Mouse (Mus musculus) testis, postnatal 10 days (tissue): Measurements from ENCODE around the gene Rad9a.

Experiments used
- DNase-seq: peaks from one replicate; pipeline ENCODE4 v3.0.0; 2021; ENCODE audit warnings: low spot score

Gene Rad9a

DNA sequence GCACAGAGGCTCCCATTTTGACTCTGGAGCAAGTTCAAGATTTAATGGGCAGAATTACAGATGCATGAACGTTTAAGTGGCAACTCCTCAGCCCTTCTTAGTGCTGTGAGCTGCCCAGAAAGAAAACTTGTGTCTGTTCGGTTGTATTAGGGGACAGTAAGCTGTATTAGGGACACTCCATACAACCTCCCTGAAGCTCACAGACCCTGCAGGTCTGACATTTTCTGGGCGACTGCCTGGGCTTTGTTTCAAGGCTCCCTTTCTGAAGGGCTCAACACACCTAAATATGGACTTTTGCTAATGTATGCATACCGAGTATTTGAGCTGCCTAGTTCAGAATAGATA lies 37.9 kb downstream of the Rad9a start:
- no peak for DNase-seq

DNA sequence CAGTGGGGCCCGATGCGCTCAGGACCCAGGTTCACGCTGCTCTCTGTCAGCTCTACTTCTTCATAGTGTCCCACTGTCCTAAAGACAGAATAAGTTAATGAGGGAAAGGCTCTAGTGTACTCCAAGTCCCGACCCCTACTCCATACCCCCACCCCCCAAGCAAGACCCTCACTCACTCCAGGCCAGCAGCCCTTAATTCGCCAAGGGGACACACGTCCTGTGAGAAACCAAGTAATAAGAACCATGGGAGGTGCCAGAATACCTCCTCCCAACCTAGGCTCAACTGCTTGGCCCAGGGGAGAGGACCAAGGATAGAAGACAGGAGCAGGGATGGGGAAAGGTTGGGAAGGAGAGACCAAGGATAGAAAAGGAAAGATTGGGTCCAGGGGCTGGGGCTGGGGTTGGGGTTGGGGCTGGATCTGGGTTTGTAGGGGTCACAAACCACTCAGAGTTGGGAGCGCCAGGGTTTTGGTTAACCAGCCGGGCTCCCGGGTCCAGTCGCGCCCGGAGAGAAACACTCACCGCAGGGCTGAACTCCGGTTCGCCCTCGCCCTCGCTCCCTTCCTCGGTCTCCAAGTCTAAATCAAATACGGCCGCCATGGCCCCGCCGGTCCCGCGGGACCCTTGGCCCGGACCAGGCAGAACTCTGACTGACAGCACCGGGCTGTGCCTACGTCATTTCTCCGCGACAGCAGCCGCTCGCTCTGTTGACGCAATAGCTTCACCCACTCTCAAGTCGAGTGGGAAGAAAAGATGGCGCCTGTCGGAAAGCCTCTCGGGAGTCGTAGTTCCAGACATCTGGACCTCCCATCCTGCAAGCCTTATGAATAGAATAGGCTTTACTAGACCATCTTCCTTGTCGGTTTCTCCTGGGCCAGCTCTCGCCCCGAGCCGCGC lies 38.6 kb downstream of the Rad9a start, which contains the start of gene Rps6kb2:
Rps6kb2 (minus strand) TSS at position 709 of the 897 bp plus-strand sequence.
- DNase-seq: peak; percentile 96

GRCm38 (mm10) chr19:4159049-4159448 lies 42.4 kb downstream of the Rad9a start:
- no peak for DNase-seq

DNA sequence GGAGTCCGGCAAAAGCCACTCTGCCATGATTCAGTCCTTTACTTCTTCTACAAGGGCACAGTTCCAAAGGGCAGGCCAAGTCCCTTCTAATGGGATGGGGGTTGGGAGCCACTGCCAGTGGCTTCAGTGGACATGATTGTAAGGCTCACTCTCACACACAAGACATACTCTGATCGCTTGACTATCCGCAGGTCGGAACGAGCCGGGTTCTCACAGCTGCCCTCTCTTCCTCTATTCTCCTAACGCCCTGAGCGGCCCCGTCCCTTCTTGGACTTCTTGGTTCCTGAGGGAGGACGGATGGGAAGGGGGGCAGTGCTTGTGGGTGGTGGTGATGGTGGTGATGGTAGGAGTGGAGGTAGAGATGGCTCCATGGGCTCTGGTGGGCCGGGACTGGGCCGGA lies 44.7 kb downstream of the Rad9a start:
- no peak for DNase-seq

GRCm38 (mm10) chr19:4156073-4156579 lies 45.3 kb downstream of the Rad9a start:
- DNase-seq: no peak

- no peak for DNase-seq
These were observed 46.0 kb downstream of the Rad9a start for GRCm38 (mm10) chr19:4155223-4156072.

GRCm38 (mm10) chr19:4154437-4155222 lies 46.8 kb downstream of the Rad9a start:
- no peak for DNase-seq

DNA sequence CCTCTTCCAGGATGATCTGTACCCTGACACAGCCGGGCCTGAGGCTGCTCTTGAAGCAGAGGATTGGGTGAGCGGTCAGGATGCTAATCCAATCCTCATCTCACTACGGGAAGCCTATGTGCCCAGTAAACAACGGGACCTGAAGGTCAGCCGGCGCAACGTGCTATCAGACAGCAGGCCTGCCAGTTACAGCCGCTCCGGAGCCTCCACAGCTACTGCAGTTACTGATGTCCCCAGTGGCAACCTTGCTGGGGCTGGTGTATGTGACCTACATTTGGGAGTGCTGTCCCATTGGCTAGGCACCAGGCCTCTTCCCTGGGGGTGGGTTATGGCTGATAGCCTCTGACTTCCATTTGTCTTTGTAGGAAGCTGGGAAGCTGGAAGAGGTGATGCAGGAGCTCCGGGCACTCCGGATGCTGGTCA lies 48.2 kb downstream of the Rad9a start, which contains the start of gene Ptprcap:
Ptprcap (plus strand) TSS at position 373 of the 423 bp plus-strand sequence.
- no peak for DNase-seq

DNA sequence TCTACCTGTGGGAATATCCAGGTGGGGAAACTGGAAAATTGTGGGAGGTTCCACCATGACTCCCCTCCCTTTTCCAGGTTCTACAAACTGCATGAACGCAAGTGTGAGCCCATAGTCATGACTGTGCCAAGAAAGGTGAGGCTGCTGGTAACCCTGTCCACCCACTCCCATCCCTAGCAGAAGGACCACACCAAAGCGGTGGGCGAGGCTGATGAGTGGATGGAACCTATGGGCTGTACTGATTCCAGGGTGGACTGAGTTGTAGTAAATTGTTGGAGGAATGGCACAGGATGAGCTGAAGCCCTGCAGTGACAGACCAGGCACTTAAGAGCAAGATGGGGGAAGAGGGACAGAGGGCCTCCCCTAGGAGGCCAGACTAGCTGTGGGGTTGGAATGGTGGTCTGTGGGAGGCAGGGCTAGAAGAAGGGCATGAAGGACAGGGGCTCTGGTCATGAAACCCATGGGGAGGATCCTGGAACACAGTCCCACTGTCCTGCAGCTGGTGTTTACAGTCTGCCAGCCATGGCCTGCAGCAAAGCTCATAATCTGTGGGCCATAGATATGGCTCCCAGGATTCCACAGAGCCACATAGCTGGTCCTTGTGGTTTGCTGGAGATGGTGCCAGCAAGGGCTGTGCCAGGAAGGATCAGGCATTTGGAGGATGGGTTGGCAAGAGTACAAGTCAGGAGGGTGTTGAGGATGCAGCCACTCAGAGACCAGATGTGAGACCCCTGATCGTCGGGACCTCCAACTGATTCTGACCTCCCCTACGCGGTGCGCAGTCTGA lies 48.8 kb downstream of the Rad9a start:
- DNase-seq: no peak

- no peak for DNase-seq
These were observed 49.6 kb downstream of the Rad9a start for GRCm38 (mm10) chr19:4151898-4152297.

- no peak for DNase-seq
These were observed 50.0 kb downstream of the Rad9a start for GRCm38 (mm10) chr19:4151488-4151860.

- peak; percentile 72 for DNase-seq
These were observed 50.6 kb downstream of the Rad9a start for GRCm38 (mm10) chr19:4150567-4151487.

DNA sequence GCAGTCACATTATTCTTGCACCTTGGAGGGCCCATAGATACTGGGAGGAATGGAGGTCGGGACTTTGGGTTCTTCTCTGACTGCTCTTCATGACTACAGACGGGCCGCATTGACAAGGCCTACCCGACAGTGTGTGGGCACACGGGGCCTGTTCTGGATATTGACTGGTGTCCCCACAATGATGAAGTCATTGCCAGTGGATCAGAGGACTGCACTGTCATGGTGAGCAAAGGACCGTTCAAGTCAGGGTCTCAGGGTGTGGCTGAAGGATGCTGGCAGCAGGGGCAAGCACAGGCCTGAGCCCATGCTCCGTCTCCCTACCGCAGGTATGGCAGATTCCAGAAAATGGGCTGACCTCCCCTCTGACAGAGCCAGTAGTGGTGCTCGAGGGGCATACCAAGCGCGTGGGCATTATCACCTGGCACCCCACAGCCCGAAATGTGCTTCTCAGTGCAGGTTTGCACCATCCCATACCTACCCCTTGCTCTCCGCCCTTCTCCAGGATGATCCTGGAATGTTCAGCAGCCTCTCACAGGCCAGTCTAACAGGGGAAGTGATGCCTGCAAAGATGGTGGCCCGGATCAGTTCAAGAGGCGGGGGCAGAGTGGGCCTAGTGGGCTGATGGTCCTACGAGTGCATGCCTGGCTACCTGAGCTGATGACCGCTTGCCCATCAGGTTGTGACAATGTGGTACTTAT lies 51.5 kb downstream of the Rad9a start:
- no peak for DNase-seq

- DNase-seq: no peak
These were observed 52.2 kb downstream of the Rad9a start for GRCm38 (mm10) chr19:4149283-4149682.

DNA sequence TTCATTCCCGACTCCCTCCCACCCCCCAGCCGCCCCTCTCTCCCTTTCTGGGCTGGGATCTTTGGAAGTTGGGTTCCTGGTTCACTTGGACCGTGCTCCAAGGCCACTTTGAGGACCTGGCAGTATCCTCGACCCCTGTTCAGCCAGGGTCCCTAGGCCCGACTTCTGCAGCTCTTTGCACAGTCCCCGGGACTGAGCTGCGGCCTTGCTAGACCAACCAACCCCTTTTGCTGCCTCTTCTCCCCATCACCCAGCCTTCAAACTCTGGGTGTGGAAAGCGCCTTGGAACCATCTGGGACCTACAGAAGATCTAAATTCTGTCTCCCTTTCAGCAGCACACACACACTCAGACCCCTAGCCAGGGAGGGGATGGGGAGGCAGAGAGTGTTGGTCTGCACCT lies 52.6 kb downstream of the Rad9a start:
- no peak for DNase-seq

- DNase-seq: peak; percentile 99
These were observed 53.0 kb downstream of the Rad9a start, which contains the start of gene Coro1b for GRCm38 (mm10) chr19:4148491-4148806. Coro1b (plus strand) TSS chr19:4148619.

DNA sequence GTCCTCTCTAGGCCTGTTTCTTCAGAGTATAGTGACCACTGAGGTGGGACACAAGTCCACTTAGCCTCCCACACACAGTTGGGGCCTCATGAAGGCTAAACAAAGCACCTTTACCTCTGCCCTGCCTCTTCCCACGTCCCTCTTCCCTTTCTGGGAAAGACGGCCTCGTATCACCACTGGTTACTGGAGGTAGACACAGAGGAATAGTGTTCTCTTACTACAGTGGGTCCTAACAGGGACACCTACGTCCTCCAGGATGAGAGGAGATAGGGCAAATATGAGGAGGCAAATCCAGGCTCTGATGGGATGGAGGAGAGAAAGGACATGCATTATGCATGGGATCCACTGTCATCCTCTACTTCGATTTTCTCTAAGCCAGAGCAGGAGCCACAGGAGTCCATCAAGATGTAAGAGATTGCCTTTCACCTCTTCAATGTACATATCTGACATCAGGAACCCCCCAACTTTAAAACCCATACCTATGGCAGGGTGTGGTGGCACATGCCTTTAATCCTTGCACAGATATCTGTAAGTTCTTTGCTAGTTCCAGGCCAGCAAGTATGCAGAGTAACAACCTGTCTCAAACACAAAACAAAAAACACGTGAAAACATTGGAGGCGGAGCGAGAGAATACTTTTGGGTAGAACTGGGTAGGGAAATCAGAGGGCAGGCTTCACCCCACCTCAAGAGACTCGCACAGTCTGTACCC lies 53.5 kb downstream of the Rad9a start:
- no peak for DNase-seq

GRCm38 (mm10) chr19:4147022-4147405 lies 54.4 kb downstream of the Rad9a start:
- DNase-seq: no peak
